Mouse (Mus musculus) lung, adult 2 months (tissue): ENCODE data around the gene Ccdc177.

Experiments used
- CTCF ChIP-seq: fragments of 200-500 bp; IDR thresholded peaks from 2 replicates; pipeline ENCODE4 v1.5.1; 2011; ENCODE audit warnings: mild to moderate bottlenecking, low read length, control low read depth; ENCODE audit not compliant: insufficient read depth
- POLR2A ChIP-seq: fragments of 200-500 bp; IDR thresholded peaks from 2 replicates; pipeline ENCODE4 v1.6.1; 2011; ENCODE audit warnings: low read depth, mild to moderate bottlenecking, control low read depth, low read length, borderline replicate concordance; ENCODE audit errors: extremely low read depth

GRCm38 (mm10) chr12:80774786-80775185 is 14.3 kb upstream of the Ccdc177 start:
- TF ChIP-seq CTCF (no peak), POLR2A (no peak)
